Mouse (Mus musculus) MEL (cell line): ENCODE measurements around the gene Dscam. TPM values are rescaled to one million over a fixed set of nuclear protein-coding genes. Genes with fewer than 3 reads are reported as not detected.

Experiments used
- DNase-seq: peaks from one replicate; pipeline ENCODE4 v3.0.0; 2011; ENCODE audit warnings: low read depth, low spot score
- H3K27ac ChIP-seq: 2 replicates; pipeline ENCODE4 v1.5.1; 2012; ENCODE audit warnings: low read depth, mild to moderate bottlenecking, control low read depth, low read length, moderate library complexity; ENCODE audit not compliant: control insufficient read depth
- H3K27me3 ChIP-seq, 2 experiments: fragments of 150-350 bp in 1 of 2; sonication (generic) in 1 of 2; 2 replicates each; pipeline ENCODE4 v1.6.1; 2012; ENCODE audit warnings: low read length in 2 of 2, mild to moderate bottlenecking in 2 of 2, improper control_type of control experiment in 1 of 2, moderate library complexity in 1 of 2; ENCODE audit not compliant: insufficient read depth in 2 of 2, control insufficient read depth in 1 of 2
- H3K36me3 ChIP-seq, 2 experiments: 2 replicates each; pipeline ENCODE4 v1.6.1; 2012 to 2014; ENCODE audit warnings: low read length in 2 of 2, improper control_type of control experiment in 1 of 2, inconsistent platforms in 1 of 2, mild to moderate bottlenecking in 1 of 2; ENCODE audit not compliant: insufficient read depth in 2 of 2, control insufficient read depth in 1 of 2
- H3K4me1 ChIP-seq, 2 experiments: fragments of 150-350 bp in 1 of 2; sonication (generic) in 1 of 2; 2 replicates each; pipeline ENCODE4 v1.6.1; 2012; ENCODE audit warnings: low read length in 2 of 2, improper control_type of control experiment in 1 of 2, mild to moderate bottlenecking in 1 of 2; ENCODE audit not compliant: insufficient read depth in 2 of 2, control insufficient read depth in 1 of 2
- H3K4me3 ChIP-seq, 2 experiments: fragments of 150-350 bp in 1 of 2; sonication (generic) in 1 of 2; 2 replicates each; pipeline ENCODE4 v1.5.1; 2012; ENCODE audit warnings: low read depth in 2 of 2, low read length in 2 of 2, mild to moderate bottlenecking in 2 of 2, moderate library complexity in 2 of 2, control low read depth in 1 of 2, improper control_type of control experiment in 1 of 2; ENCODE audit not compliant: control insufficient read depth in 1 of 2, insufficient read depth in 1 of 2
- H3K79me2 ChIP-seq: 2 replicates; pipeline ENCODE4 v1.6.1; 2012; ENCODE audit warnings: mild to moderate bottlenecking, low read length, moderate library complexity; ENCODE audit not compliant: control insufficient read depth, poor library complexity, insufficient read depth
- H3K9ac ChIP-seq: 2 replicates; pipeline ENCODE4 v1.6.1; 2012; ENCODE audit warnings: low read depth, mild to moderate bottlenecking, control low read depth, low read length, moderate library complexity; ENCODE audit not compliant: control insufficient read depth, poor library complexity, severe bottlenecking
- H3K9me3 ChIP-seq: fragments of 150-350 bp; sonication (generic); replicated peaks from 2 replicates; pipeline ENCODE4 v1.6.1; 2012; ENCODE audit warnings: mild to moderate bottlenecking, low read length, improper control_type of control experiment, moderate library complexity; ENCODE audit not compliant: insufficient read depth
- BHLHE40 ChIP-seq: IDR thresholded peaks from 2 replicates; pipeline ENCODE4 v1.6.1; 2012; ENCODE audit warnings: low read depth, mild to moderate bottlenecking, inconsistent platforms, low read length, improper control_type of control experiment, borderline replicate concordance
- CHD1 ChIP-seq: IDR thresholded peaks from 2 replicates; pipeline ENCODE4 v1.6.1; 2012; ENCODE audit warnings: low read depth, mild to moderate bottlenecking, inconsistent platforms, low read length, improper control_type of control experiment
- CTCF ChIP-seq, 3 experiments: IDR thresholded peaks in 2 of 3; conservative IDR thresholded peaks in 1 of 3; 2 replicates each; pipeline ENCODE4 v1.5.1; 2011 to 2012; ENCODE audit warnings: low read length in 3 of 3, low read depth in 2 of 3, mild to moderate bottlenecking in 2 of 3, improper control_type of control experiment in 1 of 3, inconsistent platforms in 1 of 3, mixed read lengths in 1 of 3, moderate library complexity in 1 of 3; ENCODE audit not compliant: control insufficient read depth in 1 of 3, insufficient read depth in 1 of 3, poor library complexity in 1 of 3, severe bottlenecking in 1 of 3
- EP300 ChIP-seq, 2 experiments: IDR thresholded peaks; 2 replicates each; pipeline ENCODE4 v1.6.1; 2011; ENCODE audit warnings: improper control_type of control experiment in 2 of 2, low read length in 2 of 2, low read depth in 1 of 2, mild to moderate bottlenecking in 1 of 2
- GABPA ChIP-seq: IDR thresholded peaks from 2 replicates; pipeline ENCODE4 v1.6.1; 2012; ENCODE audit warnings: low read depth, mild to moderate bottlenecking, inconsistent platforms, low read length, improper control_type of control experiment, moderate library complexity
- GATA1 ChIP-seq: IDR thresholded peaks from 2 replicates; pipeline ENCODE4 v1.6.1; 2011; ENCODE audit warnings: low read depth, low read length, improper control_type of control experiment
- MAFK ChIP-seq: IDR thresholded peaks from 2 replicates; pipeline ENCODE4 v1.6.1; 2011; ENCODE audit warnings: low read depth, mild to moderate bottlenecking, low read length, improper control_type of control experiment, borderline replicate concordance
- MAX ChIP-seq: IDR thresholded peaks from 2 replicates; pipeline ENCODE4 v1.6.1; 2011; ENCODE audit warnings: low read length, improper control_type of control experiment
- MYB ChIP-seq: IDR thresholded peaks from 2 replicates; pipeline ENCODE4 v1.6.1; 2011; ENCODE audit warnings: mild to moderate bottlenecking, low read depth, low read length, improper control_type of control experiment
- MYC ChIP-seq: IDR thresholded peaks from 2 replicates; pipeline ENCODE4 v1.6.1; 2011; ENCODE audit warnings: low read depth, mild to moderate bottlenecking, low read length, improper control_type of control experiment, moderate library complexity
- NELFE ChIP-seq: IDR thresholded peaks from 2 replicates; pipeline ENCODE4 v1.6.1; 2011; ENCODE audit warnings: low read depth, low read length, improper control_type of control experiment
- POLR2AphosphoS2 ChIP-seq: IDR thresholded peaks from 2 replicates; pipeline ENCODE4 v1.6.1; 2011; ENCODE audit warnings: low read length, improper control_type of control experiment
- POLR2AphosphoS5 ChIP-seq: IDR thresholded peaks from 2 replicates; pipeline ENCODE4 v1.6.1; 2012; ENCODE audit warnings: low read depth, borderline replicate concordance, mild to moderate bottlenecking, inconsistent platforms, low read length, moderate library complexity, mixed read lengths
- RAD21 ChIP-seq: IDR thresholded peaks from 2 replicates; pipeline ENCODE4 v1.6.1; 2011; ENCODE audit warnings: mild to moderate bottlenecking, low read depth, low read length, improper control_type of control experiment
- SIN3A ChIP-seq: IDR thresholded peaks from 2 replicates; pipeline ENCODE4 v1.6.1; 2012; ENCODE audit warnings: low read length, improper control_type of control experiment, inconsistent platforms
- TAL1 ChIP-seq: IDR thresholded peaks from 2 replicates; pipeline ENCODE4 v1.6.1; 2012; ENCODE audit warnings: mild to moderate bottlenecking, inconsistent platforms, low read length, moderate library complexity, mixed read lengths
- TBP ChIP-seq: IDR thresholded peaks from 2 replicates; pipeline ENCODE4 v1.8.0; 2011; ENCODE audit warnings: low read depth, low read length, improper control_type of control experiment
- UBTF ChIP-seq: IDR thresholded peaks from 2 replicates; pipeline ENCODE4 v1.6.1; 2012; ENCODE audit warnings: low read depth, mild to moderate bottlenecking, inconsistent platforms, low read length, improper control_type of control experiment, moderate library complexity, borderline replicate concordance; ENCODE audit not compliant: insufficient read depth
- USF2 ChIP-seq, 2 experiments: IDR thresholded peaks; 2 replicates each; pipeline ENCODE4 v1.6.1; 2011 to 2012; ENCODE audit warnings: improper control_type of control experiment in 2 of 2, low read length in 2 of 2, borderline replicate concordance in 1 of 2, inconsistent platforms in 1 of 2, low read depth in 1 of 2, mild to moderate bottlenecking in 1 of 2; ENCODE audit not compliant: insufficient read depth in 1 of 2
- ZC3H11A ChIP-seq: IDR thresholded peaks from 2 replicates; pipeline ENCODE4 v1.6.1; 2012; ENCODE audit warnings: low read depth, mild to moderate bottlenecking, inconsistent platforms, low read length, improper control_type of control experiment
- polyA plus RNA-seq, 2 experiments: library from polyadenylated mRNA; stranded (reverse) in 1 of 2; unstranded in 1 of 2; fragments of >175 nt in 1 of 2; fragments of >200 nt in 1 of 2; gene quantifications; 2 replicates each; pipeline versions ENCODE4 v1.2.1 to v1.2.4; 2012; ENCODE audit warnings: low replicate concordance in 2 of 2, low read depth in 1 of 2; ENCODE audit not compliant: insufficient read length in 2 of 2, insufficient read depth in 1 of 2, missing spikeins in 1 of 2
- total RNA-seq: library from RNA; depleted of rRNA; stranded (reverse); fragments of 300-350 nt; gene quantifications from 2 replicates; pipeline ENCODE4 v1.2.3, GENCODE M21; 2012

Dscam gene
- total and polyA plus RNA-seq, 3 experiments: not detected

DNA sequence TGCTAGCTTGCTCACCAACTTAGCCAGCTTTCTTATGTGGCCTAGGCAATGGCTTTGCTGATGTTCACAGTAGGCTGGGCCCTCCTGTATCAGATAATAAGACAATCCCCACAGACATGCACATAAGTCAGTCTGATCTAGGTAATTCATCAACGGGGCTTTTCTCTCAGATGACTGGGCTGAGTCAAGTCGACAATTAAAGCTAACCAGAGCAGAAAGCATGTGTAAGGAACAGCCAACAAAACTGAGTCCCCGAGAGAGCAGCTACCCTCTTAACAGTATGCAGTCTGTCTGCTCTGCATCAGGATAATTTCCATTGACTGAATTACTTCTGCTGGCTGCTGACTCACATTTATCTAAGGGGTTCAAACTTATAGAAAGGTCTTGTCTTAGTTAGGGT is 603.1 kb downstream of the Dscam start:
- no peaks in the 10 kb centered on the region for H3K36me3 ChIP-seq
- no peaks in the 10 kb centered on the region for H3K27me3 ChIP-seq
- no peaks in the 10 kb centered on the region for H3K9me3 ChIP-seq
- no peaks in the 10 kb centered on the region for H3K79me2 ChIP-seq
- no peak overlapping the region for H3K27ac ChIP-seq
- H3K4me3 ChIP-seq: no peak overlapping the region
- no peak overlapping the region for H3K9ac ChIP-seq
- DNase-seq: no peak
- H3K4me1 ChIP-seq: no peaks in the 10 kb centered on the region
- no peak for TF ChIP-seq TBP
- TF ChIP-seq NELFE: no peak
- no peak for TF ChIP-seq EP300 (IDR thresholded peaks at IDR 0.05; ENCODE audit: low read depth in 1 of 2, low read length in 2 of 2)
- TF ChIP-seq, all 39 proteins: peak for 0

DNA sequence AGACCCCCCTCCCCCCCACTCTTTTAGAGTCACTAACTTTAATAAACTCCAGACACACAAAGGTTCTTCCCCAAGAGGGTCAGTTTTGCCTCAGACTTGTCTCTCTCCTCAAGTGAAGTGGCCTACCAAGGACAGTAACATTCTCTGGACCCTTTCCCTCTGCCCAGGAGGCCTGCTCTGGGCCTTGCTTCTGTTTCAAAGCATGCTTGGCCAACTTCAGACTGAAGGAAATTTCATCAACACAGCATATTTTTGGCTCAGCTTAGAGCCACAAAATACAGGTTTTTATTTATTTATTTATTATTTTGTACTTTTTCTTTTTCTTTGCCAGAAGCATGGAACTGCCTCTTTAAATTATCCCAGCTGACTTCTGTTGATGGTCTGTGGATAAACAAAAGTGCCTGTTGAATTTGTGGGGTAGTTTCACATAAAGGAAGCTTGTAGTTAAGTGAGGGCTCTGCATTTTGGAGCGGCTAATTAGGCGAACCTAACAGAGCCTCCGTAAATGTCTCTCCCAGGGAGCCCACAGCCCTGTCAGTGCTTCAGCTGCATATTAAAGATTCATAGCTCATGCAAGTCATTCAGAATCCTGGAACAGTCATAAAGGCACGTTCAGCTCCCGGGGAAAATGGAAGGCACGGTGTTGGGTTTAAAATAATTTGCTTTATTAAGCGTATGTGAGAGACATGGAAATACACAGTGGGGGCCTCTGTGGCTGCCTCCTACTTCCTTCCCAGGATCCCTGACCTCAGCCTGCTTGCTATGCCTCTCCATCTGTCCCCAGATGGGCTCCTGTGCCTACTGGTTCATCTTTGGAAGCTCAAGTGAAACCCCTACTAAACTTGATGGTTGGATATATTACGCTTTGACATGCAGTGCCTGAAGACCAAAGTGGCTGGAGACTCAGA is 606.9 kb downstream of the Dscam start:
- Histone ChIP-seq H3K27ac (no peak overlapping the region), H3K27me3 (no peaks in the 10 kb centered on the region), H3K9me3 (no peaks in the 10 kb centered on the region), H3K79me2 (no peaks in the 10 kb centered on the region), H3K4me1 (no peaks in the 10 kb centered on the region), H3K36me3 (no peaks in the 10 kb centered on the region), H3K4me3 (no peak overlapping the region), H3K9ac (no peak overlapping the region)
- no peak for TF ChIP-seq POLR2AphosphoS2
- TF ChIP-seq GABPA: no peak
- no peak for TF ChIP-seq MYC
- no peak for TF ChIP-seq SIN3A
- no peak for TF ChIP-seq BHLHE40
- no peak for TF ChIP-seq MAX
- no peak for TF ChIP-seq RAD21
- TF ChIP-seq CHD1: no peak
- no peak for TF ChIP-seq TAL1
- TF ChIP-seq UBTF: no peak
- TF ChIP-seq USF2 (IDR thresholded peaks at IDR 0.05; ENCODE audit: borderline replicate concordance in 1 of 2, insufficient read depth in 1 of 2, low read depth in 1 of 2, low read length in 2 of 2): no peak
- TF ChIP-seq MAFK: no peak
- no peak for TF ChIP-seq POLR2AphosphoS5
- TF ChIP-seq ZC3H11A: no peak
- no peak for TF ChIP-seq GATA1
- no peak for TF ChIP-seq MYB
- TF ChIP-seq CTCF (IDR thresholded peaks at IDR 0.05 in 2 of 3, conservative IDR thresholded peaks at IDR 0.05 in 1 of 3; ENCODE audit: control insufficient read depth in 1 of 3, insufficient read depth in 1 of 3, low read depth in 2 of 3, low read length in 3 of 3, poor library complexity in 1 of 3, severe bottlenecking in 1 of 3): no peak
- DNase-seq: no peak
